Mouse (Mus musculus) 3T3-L1 (cell line): Measurements from ENCODE around the gene Adcyap1r1.
A peak's percentile ranks its signal among the peaks of the same experiment; 100 is the strongest.

Experiments
- DNase-seq: peaks from one replicate; pipeline ENCODE4 v3.0.0-alpha.2; 2015; ENCODE audit warnings: low read depth, low spot score

The Adcyap1r1 gene

GRCm38 (mm10) chr6:55501061-55501460 lies 49.3 kb downstream of the Adcyap1r1 start:
- no peak for DNase-seq

GRCm38 (mm10) chr6:55502309-55502708 lies 50.5 kb downstream of the Adcyap1r1 start:
- no peak for DNase-seq

DNA sequence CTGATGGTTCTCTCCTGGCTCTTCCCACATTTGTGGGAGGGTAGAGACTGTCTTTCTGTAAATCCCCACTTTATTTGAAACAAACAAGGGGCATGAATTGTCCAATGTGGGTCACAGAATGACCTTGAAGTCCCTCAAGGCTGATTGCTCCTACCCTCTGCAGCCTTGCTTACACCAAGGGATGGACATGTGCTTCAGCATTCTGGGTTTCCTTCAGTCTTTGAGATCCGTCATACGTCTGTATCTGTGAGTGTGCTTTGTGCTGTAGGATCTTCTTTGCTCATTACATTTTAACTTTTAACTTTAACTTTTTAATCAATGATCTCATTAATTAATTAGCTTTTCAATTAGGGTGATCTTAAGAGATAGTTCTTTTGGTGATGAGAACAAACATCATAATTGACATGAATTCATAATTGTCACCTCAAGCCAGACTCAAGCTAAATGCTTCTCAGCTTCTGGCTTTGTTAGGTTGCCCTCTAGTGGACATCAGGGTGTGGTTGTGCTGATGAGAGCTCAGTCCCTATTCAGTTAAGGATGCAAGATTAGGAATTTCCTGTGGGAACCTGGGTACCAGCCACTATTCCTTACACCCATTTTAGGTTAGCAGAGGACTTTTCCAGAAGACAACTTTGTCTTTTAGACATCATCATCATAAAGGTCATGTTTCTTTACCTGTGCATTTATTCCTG lies 53.2 kb downstream of the Adcyap1r1 start:
- DNase-seq: peak; percentile 83

GRCm38 (mm10) chr6:55506519-55506918 lies 54.7 kb downstream of the Adcyap1r1 start:
- peak; percentile 33 for DNase-seq

GRCm38 (mm10) chr6:55509130-55509870 lies 57.5 kb downstream of the Adcyap1r1 start:
- no peak for DNase-seq

GRCm38 (mm10) chr6:55511212-55512065 lies 59.7 kb downstream of the Adcyap1r1 start:
- DNase-seq: peak; percentile 95

DNA sequence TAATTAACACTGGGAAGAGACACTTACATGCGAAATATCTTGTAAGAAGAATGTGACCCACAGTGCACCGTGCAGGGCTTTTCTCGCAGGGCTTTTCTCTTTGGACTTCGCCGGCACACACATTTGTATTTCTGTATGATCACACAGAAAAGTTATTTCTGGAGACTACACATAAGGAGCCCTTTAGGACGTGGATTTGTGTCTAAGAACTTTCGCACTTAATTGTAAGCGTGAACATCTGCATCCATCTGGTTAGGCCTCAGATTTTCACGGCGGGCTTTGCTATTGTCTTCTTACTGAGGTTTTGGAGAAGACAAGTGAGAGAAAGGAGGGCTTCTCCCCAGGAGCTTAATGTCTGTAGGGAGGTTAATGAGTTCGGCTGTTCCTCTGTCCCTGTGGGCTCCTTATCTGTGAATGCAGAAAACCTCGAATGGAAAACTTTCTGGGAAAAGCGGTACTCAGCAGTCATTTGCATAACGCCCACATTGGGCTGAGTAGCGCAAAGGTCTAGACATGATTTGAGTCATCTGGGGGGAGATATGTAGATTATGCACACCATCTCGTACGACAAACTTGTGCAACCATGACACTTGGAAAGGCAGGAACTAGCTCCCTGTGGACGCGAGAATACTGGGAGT lies 60.4 kb downstream of the Adcyap1r1 start:
- peak; percentile 71 for DNase-seq

- no peak for DNase-seq
These were observed 61.7 kb downstream of the Adcyap1r1 start for GRCm38 (mm10) chr6:55513477-55513876.

DNA sequence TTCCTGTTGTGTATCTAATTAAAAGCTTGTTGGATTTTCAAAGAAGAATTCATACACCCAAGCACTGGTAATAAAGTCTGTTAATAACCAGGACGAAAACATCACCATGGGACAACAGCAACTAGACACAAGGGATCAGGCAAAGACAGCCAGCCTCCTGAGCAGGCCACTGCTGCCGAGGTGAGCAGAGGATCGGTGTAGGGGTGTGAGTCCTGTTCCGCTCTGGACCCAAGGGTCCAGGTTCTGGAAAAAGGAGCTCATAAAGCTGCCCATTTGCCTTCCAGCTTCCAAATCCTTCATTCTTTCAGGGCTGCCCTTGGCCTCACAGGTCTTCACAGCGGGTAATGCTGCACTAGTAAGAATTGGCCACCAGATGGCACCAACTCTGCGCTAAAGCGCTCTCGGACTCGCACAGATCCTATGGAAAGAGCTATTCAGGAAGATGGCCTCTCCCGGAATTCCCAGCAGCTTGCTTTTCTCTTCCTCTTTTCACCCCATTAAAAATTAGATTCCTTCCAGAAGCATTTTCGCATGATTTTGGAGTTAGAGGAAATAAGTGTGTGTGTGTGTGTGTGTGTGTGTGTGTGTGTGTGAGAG lies 67.9 kb downstream of the Adcyap1r1 start:
- peak; percentile 92 for DNase-seq

DNA sequence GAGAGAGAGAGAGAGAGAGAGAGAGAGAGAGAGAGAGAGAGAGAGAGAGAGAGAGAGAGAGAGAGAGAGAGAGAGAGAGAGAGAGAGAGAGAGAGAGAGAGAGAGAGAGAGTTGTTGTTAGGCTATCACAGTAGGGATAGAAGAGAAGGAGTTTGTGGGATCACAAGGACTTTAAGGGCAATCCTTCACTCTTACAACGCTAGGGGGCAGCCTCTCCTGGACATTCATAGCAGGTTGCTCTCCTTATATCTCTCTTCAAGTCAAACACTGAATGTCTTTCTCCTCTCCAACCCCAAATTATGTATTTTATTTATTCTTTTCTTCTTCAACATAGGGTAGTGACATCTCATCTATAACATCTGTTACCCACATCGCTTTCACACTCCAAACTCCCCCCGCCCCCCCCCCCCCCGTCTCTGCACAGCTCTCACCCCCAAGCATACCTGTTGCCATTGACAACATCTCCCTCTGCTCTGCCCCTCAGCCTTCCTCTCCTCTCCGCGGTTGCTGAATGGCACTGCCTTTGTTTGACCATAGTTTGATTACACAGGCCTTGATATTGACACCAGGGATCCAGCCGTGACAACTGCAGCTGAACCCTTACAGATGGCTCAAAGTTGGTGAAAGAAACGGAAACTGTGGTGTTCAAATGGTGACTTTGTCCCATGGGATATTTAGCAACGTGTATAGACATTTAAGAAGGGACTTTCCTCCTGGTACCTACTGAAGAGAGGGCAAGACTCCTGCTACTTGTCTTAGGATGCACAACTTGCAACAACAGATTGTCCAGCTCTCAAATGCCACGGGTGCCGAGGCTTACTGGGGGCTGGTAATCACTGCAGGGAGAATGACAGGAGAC lies 68.7 kb downstream of the Adcyap1r1 start:
- DNase-seq: peak; percentile 75

GRCm38 (mm10) chr6:55536469-55536868 lies 84.7 kb downstream of the Adcyap1r1 start:
- no peak for DNase-seq

DNA sequence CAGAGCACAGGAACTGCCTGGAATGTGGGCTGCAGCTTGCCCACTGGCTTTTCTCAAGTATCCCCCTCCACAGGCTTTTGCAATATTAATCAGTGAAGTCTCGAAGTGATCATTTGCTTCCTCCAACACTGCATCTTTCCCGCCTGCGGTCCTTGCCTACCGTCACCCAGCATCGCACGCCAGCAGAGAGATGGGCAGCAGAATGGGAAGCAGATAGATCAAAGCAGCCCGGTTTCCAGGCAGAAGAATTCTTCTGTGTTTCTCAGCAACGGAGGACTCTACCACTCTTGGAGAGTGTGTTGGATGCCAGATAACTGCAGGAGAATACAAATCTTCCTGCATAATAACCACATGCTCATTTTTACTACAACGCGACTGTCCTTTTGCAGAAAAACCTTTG lies 87.4 kb downstream of the Adcyap1r1 start:
- no peak for DNase-seq

GRCm38 (mm10) chr6:55542359-55542758 lies 90.6 kb downstream of the Adcyap1r1 start:
- no peak for DNase-seq

DNA sequence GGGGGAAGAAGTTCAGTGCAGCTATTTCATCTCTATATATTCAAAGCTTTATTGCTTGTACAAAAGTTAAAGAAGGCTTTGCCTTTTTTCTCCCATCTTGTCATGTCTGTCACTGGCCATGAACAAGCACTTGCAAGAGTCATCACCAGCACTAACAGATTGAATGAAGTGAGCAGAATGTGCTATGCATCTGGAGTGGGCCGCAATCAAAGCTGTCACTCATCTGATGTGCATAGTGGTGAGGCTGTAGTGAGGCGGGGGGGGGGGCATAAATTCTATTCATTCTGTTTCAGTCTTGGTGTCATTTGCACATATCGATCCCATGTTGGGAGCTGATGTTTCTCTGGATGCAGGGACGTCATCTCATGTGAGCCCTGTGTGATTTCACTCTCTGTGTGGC lies 91.6 kb downstream of the Adcyap1r1 start:
- no peak for DNase-seq

DNA sequence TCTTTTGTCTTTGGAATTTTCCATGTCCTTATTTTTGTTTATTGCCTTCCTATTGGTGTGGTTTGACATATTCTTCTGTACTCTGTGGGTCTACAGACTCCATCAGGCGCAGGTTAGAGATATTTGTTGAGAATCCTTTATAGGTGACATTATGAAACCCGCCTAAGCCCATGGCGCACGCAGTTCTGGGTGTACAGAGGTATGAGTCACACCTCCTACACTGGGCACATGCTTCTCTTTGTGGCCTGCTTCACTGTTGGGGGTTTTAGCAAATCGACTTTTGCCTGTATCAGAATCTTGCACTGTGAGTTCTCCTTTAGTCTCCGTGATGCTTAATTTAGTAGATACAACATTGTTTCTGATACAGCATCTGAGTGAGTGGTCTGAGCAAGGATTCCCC lies 97.4 kb downstream of the Adcyap1r1 start:
- DNase-seq: no peak

- no peak for DNase-seq
These were observed 99.1 kb downstream of the Adcyap1r1 start for GRCm38 (mm10) chr6:55550926-55551325.
